Mouse (Mus musculus) skeletal muscle tissue, adult 2 months (tissue): ENCODE measurements at regions not wholly inside any gene's neighbourhood (a gene's known extent, or its start where the extent isn't known, plus 50 kb on each side); places are given as distances from the start of the nearest gene placed in this dataset.

Source experiments
- DNase-seq: peaks from one replicate; pipeline ENCODE4 v3.0.0-alpha.2; 2012; ENCODE audit warnings: low read depth, low spot score

DNA sequence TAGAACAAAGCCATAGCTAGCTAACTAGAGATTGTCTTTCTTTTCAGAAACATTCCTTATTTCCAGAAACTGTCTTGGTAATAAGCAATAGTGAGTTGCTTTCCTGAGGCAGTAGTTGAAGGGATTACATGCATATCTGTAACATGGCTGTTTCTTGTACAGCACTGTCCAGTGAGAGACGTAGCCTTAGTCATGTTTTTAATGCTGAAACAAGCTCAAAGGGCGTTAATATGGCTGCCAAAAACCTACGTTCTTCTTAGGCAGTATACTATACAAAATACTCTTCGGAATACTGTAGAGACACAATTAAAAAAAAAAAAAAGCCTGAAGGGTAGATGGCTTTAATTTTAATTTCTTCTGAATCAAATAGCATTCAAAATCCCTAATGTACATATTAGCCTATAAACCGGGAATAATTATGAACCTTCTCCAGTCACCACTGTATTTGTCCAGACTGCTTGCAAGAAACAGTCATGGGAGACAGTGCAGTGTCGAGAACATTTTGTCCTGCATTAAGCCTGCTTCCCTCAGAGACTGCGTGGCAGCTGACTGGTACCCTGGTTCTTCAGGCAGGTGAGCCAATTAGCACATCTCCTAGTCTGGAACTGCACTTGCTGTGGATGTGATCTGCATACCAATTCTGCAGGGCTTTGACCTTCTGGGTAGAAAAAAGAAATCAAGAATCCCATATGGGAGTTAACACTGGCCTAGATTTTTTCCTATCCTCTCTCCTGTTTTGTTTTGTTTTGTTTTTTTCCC is 854.7 kb upstream of the Stxbp6 start:
- no peak for DNase-seq
